Mouse (Mus musculus) urinary bladder, postnatal 25 days (tissue): ENCODE data around the gene Jak1.

Experiments
- DNase-seq: peaks from one replicate; pipeline ENCODE4 v3.0.0; 2022; ENCODE audit warnings: low spot score

The Jak1 gene

GRCm38 (mm10) chr4:101186591-101186990 is 78.5 kb downstream of the Jak1 start:
- DNase-seq: no peak

GRCm38 (mm10) chr4:101185216-101185615 is 79.9 kb downstream of the Jak1 start:
- no peak for DNase-seq

- DNase-seq: no peak
These were observed 82.5 kb downstream of the Jak1 start for GRCm38 (mm10) chr4:101182603-101183011.

GRCm38 (mm10) chr4:101180681-101181080 is 84.4 kb downstream of the Jak1 start:
- DNase-seq: no peak

- DNase-seq: no peak
These were observed 85.2 kb downstream of the Jak1 start for GRCm38 (mm10) chr4:101179836-101180235.

GRCm38 (mm10) chr4:101179076-101179475 is 86.0 kb downstream of the Jak1 start:
- DNase-seq: no peak

- DNase-seq: no peak
These were observed 87.3 kb downstream of the Jak1 start for GRCm38 (mm10) chr4:101177796-101178195.

GRCm38 (mm10) chr4:101176123-101176522 is 89.0 kb downstream of the Jak1 start:
- DNase-seq: no peak

GRCm38 (mm10) chr4:101174916-101175625 is 90.0 kb downstream of the Jak1 start:
- DNase-seq: no peak

GRCm38 (mm10) chr4:101172738-101173137 is 92.3 kb downstream of the Jak1 start:
- DNase-seq: no peak

GRCm38 (mm10) chr4:101168189-101168778 is 96.8 kb downstream of the Jak1 start:
- DNase-seq: peak; percentile 18

- DNase-seq: no peak
These were observed 97.3 kb downstream of the Jak1 start for GRCm38 (mm10) chr4:101167777-101168176.

GRCm38 (mm10) chr4:101165776-101166175 is 99.3 kb downstream of the Jak1 start:
- no peak for DNase-seq

GRCm38 (mm10) chr4:101164673-101165072 is 100.4 kb downstream of the Jak1 start:
- no peak for DNase-seq

GRCm38 (mm10) chr4:101164189-101164588 is 100.9 kb downstream of the Jak1 start:
- DNase-seq: no peak

- no peak for DNase-seq
These were observed 104.3 kb downstream of the Jak1 start for GRCm38 (mm10) chr4:101160821-101161220.

- no peak for DNase-seq
These were observed 105.8 kb downstream of the Jak1 start for GRCm38 (mm10) chr4:101159191-101159764.

- no peak for DNase-seq
These were observed 106.8 kb downstream of the Jak1 start for GRCm38 (mm10) chr4:101158282-101158681.

GRCm38 (mm10) chr4:101157476-101157875 is 107.6 kb downstream of the Jak1 start:
- no peak for DNase-seq

- no peak for DNase-seq
These were observed 109.5 kb downstream of the Jak1 start for GRCm38 (mm10) chr4:101155541-101155940.

GRCm38 (mm10) chr4:101146891-101147655 is 118.0 kb downstream of the Jak1 start:
- no peak for DNase-seq

GRCm38 (mm10) chr4:101146047-101146745 is 118.9 kb downstream of the Jak1 start:
- DNase-seq: peak; percentile 65
